Comparison of ENCODE assay signal across 18 mouse cellular contexts in the genomic region with DNA sequence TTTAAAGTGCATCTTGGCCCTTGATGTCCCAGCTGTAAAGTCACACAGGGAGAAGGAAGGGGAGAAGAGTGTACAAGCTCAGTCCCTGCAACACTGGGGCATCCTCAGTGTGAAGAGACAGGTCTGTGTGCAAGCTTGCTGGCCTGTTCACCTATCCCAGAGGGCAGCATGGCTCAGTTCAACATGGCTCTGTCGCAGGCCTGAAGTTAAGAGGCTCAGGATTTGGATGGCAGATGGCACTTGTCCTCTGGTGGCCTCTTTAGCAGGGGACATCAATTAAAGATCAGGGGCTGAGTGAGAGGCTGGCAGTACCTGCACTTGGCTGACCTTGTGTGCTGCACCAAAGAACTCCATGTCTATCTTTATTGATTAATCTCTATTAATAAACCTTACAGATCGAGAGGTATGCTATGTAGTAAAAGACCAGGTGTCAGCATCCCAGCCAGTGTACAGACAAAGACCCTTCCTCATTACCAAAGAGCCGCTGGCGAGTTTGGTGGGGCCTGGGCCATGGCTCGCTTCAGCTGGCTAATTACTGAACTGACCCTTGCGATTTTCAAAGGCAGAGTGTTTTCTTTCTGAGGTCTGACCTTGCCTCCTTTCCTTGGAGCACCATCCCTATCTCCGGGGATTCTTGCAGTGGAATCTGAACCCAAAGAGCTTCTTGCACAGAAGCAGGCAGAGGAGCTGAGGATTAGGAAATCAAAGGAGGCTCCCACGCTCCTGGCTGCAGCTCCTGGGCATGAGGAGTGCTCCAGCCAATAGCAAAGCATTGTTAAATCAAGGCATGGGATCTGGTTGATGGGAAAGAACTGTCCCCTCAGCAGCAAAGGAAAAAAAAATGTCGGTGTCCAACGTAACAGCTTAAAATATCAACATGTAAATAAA.
A peak's percentile ranks its signal among the peaks of the same experiment; 100 is the strongest.
DNase-seq lines count a peak whose midpoint lies in the region; ATAC-seq and TF ChIP-seq lines count a peak whose summit lies in the region.
"Had no signal": no experiment of that assay in that cellular context is flagged by ENCODE, and none has a peak within 500 bp of the region (broad histone marks: within the 10 kb centered on the region; RNA-seq: fewer than 3 reads in every experiment).

No protein-coding gene starts in this region.

- H3K4me2 ChIP-seq in hindbrain, postnatal 0 days (ENCODE audit: low read depth, low read length): no peak overlapping the region
- H3K4me2 ChIP-seq in hindbrain, embryonic 14.5 days (replicated peaks): no peak overlapping the region
- H3K4me2 ChIP-seq: heart, embryonic 15.5 days; limb, embryonic 13.5 days; liver, embryonic 15.5 days had no signal

- no peaks in the 10 kb centered on the region for H3K9me3 ChIP-seq in hindbrain, postnatal 0 days (ENCODE audit: low read length)
- H3K9me3 ChIP-seq in hindbrain, embryonic 14.5 days (ENCODE audit: control insufficient read depth, low read length): no peaks in the 10 kb centered on the region
- H3K9me3 ChIP-seq: heart, embryonic 15.5 days; hindbrain, embryonic 10.5 days; limb, embryonic 13.5 days; liver, embryonic 15.5 days had no signal

- H3K36me3 ChIP-seq in hindbrain, postnatal 0 days (ENCODE audit: insufficient read depth, low read length): no peaks in the 10 kb centered on the region
- H3K36me3 ChIP-seq in hindbrain, embryonic 14.5 days (replicated peaks; ENCODE audit: control insufficient read depth, insufficient read depth): no peaks in the 10 kb centered on the region
- H3K36me3 ChIP-seq: heart, embryonic 15.5 days; hindbrain, embryonic 10.5 days; limb, embryonic 13.5 days; liver, embryonic 15.5 days had no signal

- no peaks in the 10 kb centered on the region for H3K4me1 ChIP-seq in hindbrain, postnatal 0 days (ENCODE audit: insufficient read depth, low read length)
- H3K4me1 ChIP-seq in hindbrain, embryonic 14.5 days (replicated peaks; ENCODE audit: control insufficient read depth, insufficient read depth, low read length): no peaks in the 10 kb centered on the region; the same call in 1 of the 2 replicates
- H3K4me1 ChIP-seq: limb, embryonic 13.5 days; liver, embryonic 15.5 days had no signal

- TF ChIP-seq CTCF in hindbrain, postnatal 0 days (IDR thresholded peaks at IDR 0.05; ENCODE audit: low read depth): no peak

- H3K4me3 ChIP-seq in hindbrain, postnatal 0 days (ENCODE audit: low read length): no peak overlapping the region
- no peak overlapping the region for H3K4me3 ChIP-seq in hindbrain, embryonic 14.5 days (replicated peaks; ENCODE audit: low read length)
- H3K4me3 ChIP-seq: heart, embryonic 15.5 days; hindbrain, embryonic 10.5 days; left cerebral cortex, adult 2 months; limb, embryonic 13.5 days; liver, embryonic 15.5 days had no signal

- ATAC-seq in cerebellum, adult (ENCODE audit: insufficient number of reproducible peaks, low FRiP score, low TSS enrichment): 0 out of 2 replicates have a peak, but pooled peaks have one; percentile 33
- ATAC-seq in hindbrain, postnatal 0 days: peak; percentile 43; the same call in 1 of the 2 replicates
- no peak for ATAC-seq in hindbrain, embryonic 14.5 days (ENCODE audit: low FRiP score)
- ATAC-seq: forebrain, embryonic 14.5 days; intestine, embryonic 16.5 days had no signal

- 40% methylated on average over 10 of the region's 10 CpGs for WGBS in hindbrain, postnatal 0 days
- WGBS in hindbrain, embryonic 14.5 days: 40% methylated on average over 10 of the region's 10 CpGs

- H3K27ac ChIP-seq in hindbrain, postnatal 0 days: no peak overlapping the region
- no peak overlapping the region for H3K27ac ChIP-seq in hindbrain, embryonic 14.5 days
- H3K27ac ChIP-seq: heart, embryonic 15.5 days; hindbrain, embryonic 10.5 days; left cerebral cortex, adult 2 months; limb, embryonic 13.5 days; liver, embryonic 15.5 days had no signal

- no peak overlapping the region for H3K9ac ChIP-seq in hindbrain, postnatal 0 days (replicated peaks; ENCODE audit: low read length)
- no peak overlapping the region for H3K9ac ChIP-seq in hindbrain, embryonic 14.5 days
- H3K9ac ChIP-seq: heart, embryonic 15.5 days; limb, embryonic 13.5 days; liver, embryonic 15.5 days had no signal

- H3K27me3 ChIP-seq in hindbrain, postnatal 0 days (ENCODE audit: insufficient read depth, low read length): no peaks in the 10 kb centered on the region
- no peaks in the 10 kb centered on the region for H3K27me3 ChIP-seq in hindbrain, embryonic 14.5 days (ENCODE audit: control insufficient read depth, insufficient read depth, low read length)
- H3K27me3 ChIP-seq: heart, embryonic 15.5 days; limb, embryonic 13.5 days; liver, embryonic 15.5 days had no signal

- no peak for DNase-seq in cerebellum, postnatal 4 days (ENCODE audit: low spot score in 2 of 2)
- DNase-seq in hindbrain, postnatal 0 days (ENCODE audit: low spot score): peak; percentile 15
- no peak for DNase-seq in hindbrain, embryonic 14.5 days (ENCODE audit: low spot score)
- DNase-seq in right cerebral cortex, postnatal 25 days: peak; percentile 8
- no peak for DNase-seq in right cerebral cortex, postnatal 36 days (ENCODE audit: low spot score in 2 of 2)
- no peak for DNase-seq in spleen, postnatal 36 days (ENCODE audit: low spot score in 2 of 2)
- DNase-seq in adrenal gland, postnatal 4 days (ENCODE audit: low spot score in 2 of 2): no peak
- DNase-seq: adrenal gland, postnatal 10 days; right cerebral cortex, adult 18-20 months; thymus, adult 18-20 months had no signal

Comparison
In these comparisons a context has a peak if more than half of its experiments do, and no peak if none do; other contexts are left out.
1. DNase-seq: peak in hindbrain, postnatal 0 days (single experiment) and right cerebral cortex, postnatal 25 days (single experiment); none in cerebellum, postnatal 4 days (0 of 2), hindbrain, embryonic 14.5 days (single experiment), right cerebral cortex, postnatal 36 days (0 of 2), spleen, postnatal 36 days (0 of 2) and adrenal gland, postnatal 4 days (0 of 2).